Mouse (Mus musculus): ENCODE results near the gene Vps52. TPM values are rescaled to one million over a fixed set of nuclear protein-coding genes. Genes with fewer than 3 reads are reported as not detected.

Vps52 gene
- polyA plus RNA-seq, 1 experiment from 2014 or later: 27.7 TPM

DNA sequence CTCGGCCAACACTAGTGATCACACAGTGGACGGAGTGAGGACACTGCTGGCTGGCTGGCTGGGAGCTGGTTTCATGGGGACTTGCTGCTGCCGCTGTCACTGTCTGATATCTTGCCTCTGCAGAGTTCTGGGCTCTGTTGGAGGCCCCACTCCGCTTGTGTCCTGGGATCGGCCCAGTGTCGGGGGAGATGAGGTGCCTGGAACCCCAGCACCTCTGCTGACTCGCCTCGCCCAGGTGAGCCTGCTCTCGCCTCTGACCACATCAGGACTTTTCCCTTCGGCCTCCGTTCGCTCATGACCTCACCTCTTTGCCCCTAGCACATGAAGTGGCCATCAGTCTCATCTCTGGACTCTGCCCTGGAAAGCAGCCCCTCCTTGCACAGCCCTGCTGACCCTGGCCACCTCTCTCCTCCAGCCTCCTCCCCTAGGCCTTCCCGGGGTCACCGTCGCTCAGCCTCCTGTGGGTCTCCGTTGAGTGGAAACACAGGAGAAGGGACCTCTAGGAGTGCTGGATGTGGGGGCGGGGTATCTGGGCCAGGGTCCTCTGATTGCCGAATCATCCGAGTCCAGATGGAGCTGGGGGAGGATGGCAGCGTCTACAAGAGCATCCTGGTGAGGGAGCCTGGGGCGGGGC is 20.1 kb upstream of the Vps52 start:
- Histone ChIP-seq H3K9me3 (replicated peaks) (no peaks in the 10 kb centered on the region), H3K27ac (no peak overlapping the region), H3K9ac (no peak overlapping the region), H3K27me3 (no peaks in the 10 kb centered on the region), H3K4me3 (replicated peaks) (no peak overlapping the region), H3K4me1 (replicated peaks) (peaks cover 49% of the 10 kb centered on the region), H3K36me3 (peaks cover 60% of the 10 kb centered on the region), H3K4me2 (no peak overlapping the region)
- ATAC-seq (ENCODE audit: low read depth) (no peak), DNase-seq (no peak)
- WGBS (ENCODE audit: insufficient replicate concordance): 82% methylated on average over 21 of the region's 21 CpGs

DNA sequence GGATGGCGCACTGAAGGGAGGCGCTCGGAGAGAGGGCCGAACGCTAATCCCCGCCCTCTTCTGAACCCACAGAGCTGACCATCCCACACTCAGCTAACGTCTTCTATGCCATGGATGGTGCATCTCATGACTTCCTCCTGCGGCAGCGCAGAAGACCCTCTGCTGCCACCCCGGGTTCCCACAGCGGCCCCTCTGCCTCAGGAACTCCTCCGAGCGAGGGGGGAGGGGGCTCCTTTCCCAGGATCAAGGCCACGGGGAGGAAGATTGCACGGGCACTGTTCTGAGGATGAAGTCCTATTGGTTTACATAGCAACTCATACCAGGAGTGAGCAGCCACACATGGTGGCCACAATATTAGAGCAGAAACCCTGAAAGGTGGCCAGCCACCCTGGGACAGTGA is 18.6 kb upstream of the Vps52 start:
- Histone ChIP-seq H3K9ac (no peak overlapping the region), H3K36me3 (peaks cover 61% of the 10 kb centered on the region), H3K4me1 (replicated peaks) (peaks cover 46% of the 10 kb centered on the region), H3K27me3 (no peaks in the 10 kb centered on the region), H3K9me3 (replicated peaks) (no peaks in the 10 kb centered on the region), H3K4me2 (no peak overlapping the region), H3K4me3 (replicated peaks) (no peak overlapping the region), H3K27ac (no peak overlapping the region)
- ATAC-seq (ENCODE audit: low read depth) (no peak), DNase-seq (no peak)
- 85% methylated on average over 15 of the region's 15 CpGs for WGBS (ENCODE audit: insufficient replicate concordance)

DNA sequence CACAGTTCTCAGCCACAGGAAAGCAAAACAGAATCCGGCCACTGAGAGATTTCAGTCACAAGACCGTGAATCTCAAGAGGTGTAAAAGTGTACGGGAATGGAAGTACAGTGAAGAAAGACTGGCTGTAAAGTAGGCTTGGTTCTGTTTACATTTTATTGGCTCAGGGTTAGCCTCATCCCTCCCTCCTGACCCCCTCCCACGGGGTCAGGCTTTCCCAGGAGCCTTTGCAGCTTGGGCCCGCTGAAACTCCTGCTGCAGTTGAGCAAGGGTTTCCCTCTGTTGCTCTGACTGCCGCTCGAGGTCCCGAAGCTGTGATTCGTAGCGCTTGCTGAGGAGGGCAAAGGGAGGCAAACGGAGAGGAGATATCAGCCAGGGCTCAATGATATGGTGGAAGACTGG is 16.8 kb upstream of the Vps52 start:
- peaks cover 61% of the 10 kb centered on the region for H3K36me3 ChIP-seq
- H3K4me1 ChIP-seq (replicated peaks): peaks cover 38% of the 10 kb centered on the region
- H3K27me3 ChIP-seq: no peaks in the 10 kb centered on the region
- whole genome bisulfite sequencing (ENCODE audit: insufficient replicate concordance): 67% methylated on average over 11 of the region's 11 CpGs
- H3K4me2 ChIP-seq: peak overlapping the region; percentile 84
- peak overlapping the region; percentile 79 for H3K4me3 ChIP-seq (replicated peaks)
- H3K9ac ChIP-seq: peak overlapping the region; percentile 86
- ATAC-seq (ENCODE audit: low read depth) (no peak), DNase-seq (no peak)
- H3K9me3 ChIP-seq (replicated peaks): no peaks in the 10 kb centered on the region
- H3K27ac ChIP-seq: peak overlapping the region; percentile 70; the same call in 1 of the 2 replicates

DNA sequence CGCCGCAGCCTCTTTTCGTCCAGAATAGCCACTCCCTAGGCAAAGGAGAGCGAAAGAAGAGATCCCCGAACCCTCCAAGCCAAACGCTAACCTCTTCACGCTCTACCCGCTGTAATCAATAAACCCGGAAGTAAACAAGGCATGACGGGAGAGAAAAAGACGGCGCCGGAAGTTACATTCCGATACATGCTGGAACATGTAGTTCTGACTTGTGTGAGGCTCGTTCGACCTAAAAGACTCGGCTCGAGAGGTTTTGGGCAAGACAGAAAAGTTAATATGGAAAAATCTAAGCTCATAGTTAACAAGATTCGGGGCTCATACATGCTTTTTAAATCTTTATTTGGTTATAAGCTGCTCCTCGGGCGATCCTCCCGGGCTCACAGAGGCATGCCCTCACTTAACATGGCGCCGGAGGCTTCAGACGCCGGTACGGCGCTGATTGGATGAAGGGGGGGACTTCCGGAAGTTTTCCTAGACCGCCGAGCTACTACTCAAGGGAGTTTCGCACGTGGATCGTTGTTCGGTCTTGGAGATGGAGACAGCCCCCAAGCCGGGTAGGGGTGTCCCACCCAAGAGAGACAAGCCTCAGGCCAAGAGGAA is 15.3 kb upstream of the Vps52 start, which contains the start of the genes Pfdn6 and Wdr46:
Gene Pfdn6 (minus strand): TSS at position 138 of the 600 bp plus-strand sequence.
Gene Wdr46 (plus strand): TSS at position 455 of the 600 bp plus-strand sequence.
- peaks cover 36% of the 10 kb centered on the region for H3K4me1 ChIP-seq (replicated peaks)
- under 1% methylated on average over 36 of the region's 36 CpGs for WGBS (ENCODE audit: insufficient replicate concordance)
- H3K9ac ChIP-seq: peak within 1 kb of the TSS; percentile 86
- peaks cover 66% of the 10 kb centered on the region for H3K36me3 ChIP-seq
- H3K27me3 ChIP-seq: no peaks in the 10 kb centered on the region
- H3K9me3 ChIP-seq (replicated peaks): no peaks in the 10 kb centered on the region
- H3K4me3 ChIP-seq (replicated peaks): peak within 1 kb of the TSS; percentile 79
- ATAC-seq (ENCODE audit: low read depth) (peak; percentile 87), DNase-seq (peak; percentile 85)
- peak within 1 kb of the TSS; percentile 84 for H3K4me2 ChIP-seq
- peak within 1 kb of the TSS; percentile 70 for H3K27ac ChIP-seq

DNA sequence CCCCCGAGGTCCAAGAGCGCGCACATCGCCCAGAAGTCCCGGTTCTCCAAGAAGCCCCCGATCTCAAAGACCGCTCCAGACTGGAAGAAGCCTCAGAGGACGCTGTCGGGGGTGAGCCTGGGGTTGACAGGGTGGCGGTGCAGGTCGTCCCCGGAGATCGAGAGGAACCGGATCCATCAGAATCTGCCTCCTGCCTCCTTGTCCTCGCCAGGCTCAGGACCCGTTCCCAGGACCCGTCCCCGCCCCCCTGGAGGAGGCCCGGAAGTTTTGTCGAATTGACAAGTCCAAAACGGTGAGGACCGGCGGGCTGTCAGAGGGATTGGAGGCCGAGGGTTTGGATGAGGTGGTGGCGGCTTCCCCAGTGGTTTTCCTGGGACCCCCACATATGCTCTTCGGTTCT is 14.6 kb upstream of the Vps52 start:
- under 1% methylated on average over 26 of the region's 26 CpGs for WGBS (ENCODE audit: insufficient replicate concordance)
- H3K4me2 ChIP-seq: peak overlapping the region; percentile 84
- DNase-seq: no peak
- H3K27ac ChIP-seq: peak overlapping the region; percentile 16; the same call in 1 of the 2 replicates
- H3K9ac ChIP-seq: peak overlapping the region; percentile 86
- H3K4me1 ChIP-seq (replicated peaks): peaks cover 31% of the 10 kb centered on the region
- H3K9me3 ChIP-seq (replicated peaks): no peaks in the 10 kb centered on the region
- no peaks in the 10 kb centered on the region for H3K27me3 ChIP-seq
- peak overlapping the region; percentile 79 for H3K4me3 ChIP-seq (replicated peaks)
- H3K36me3 ChIP-seq: peaks cover 67% of the 10 kb centered on the region
- peak; percentile 14; the same call in 1 of the 2 replicates for ATAC-seq (ENCODE audit: low read depth)

DNA sequence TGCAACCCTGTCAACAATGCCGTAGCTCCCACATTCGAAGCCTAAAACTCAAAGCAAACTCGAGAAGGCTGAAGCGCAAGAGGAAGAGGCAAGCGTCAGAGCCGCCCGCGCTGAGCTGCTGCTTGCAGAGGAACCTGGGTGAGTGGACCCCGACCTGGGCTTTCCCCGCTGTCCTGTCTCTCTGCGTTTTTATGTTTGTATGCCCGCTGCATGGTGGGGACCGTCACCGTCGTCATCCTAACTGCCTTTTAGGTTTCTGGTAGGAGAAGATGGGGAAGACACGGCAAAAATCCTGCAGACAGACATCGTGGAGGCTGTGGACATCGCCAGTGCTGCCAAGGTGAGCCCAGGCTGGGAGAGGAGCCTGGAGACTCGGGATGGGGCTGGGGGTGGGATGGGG is 14.2 kb upstream of the Vps52 start:
- H3K36me3 ChIP-seq: peaks cover 70% of the 10 kb centered on the region
- no peak for ATAC-seq (ENCODE audit: low read depth)
- H3K4me1 ChIP-seq (replicated peaks): peaks cover 31% of the 10 kb centered on the region
- WGBS (ENCODE audit: insufficient replicate concordance): 38% methylated on average over 19 of the region's 19 CpGs
- 0 out of 2 replicates have a peak overlapping the region, but pooled peaks have one; percentile 16 for H3K27ac ChIP-seq
- H3K4me2 ChIP-seq: peak overlapping the region; percentile 84
- peak overlapping the region; percentile 79 for H3K4me3 ChIP-seq (replicated peaks)
- no peak for DNase-seq
- H3K9me3 ChIP-seq (replicated peaks): no peaks in the 10 kb centered on the region
- peak overlapping the region; percentile 86 for H3K9ac ChIP-seq
- no peaks in the 10 kb centered on the region for H3K27me3 ChIP-seq

DNA sequence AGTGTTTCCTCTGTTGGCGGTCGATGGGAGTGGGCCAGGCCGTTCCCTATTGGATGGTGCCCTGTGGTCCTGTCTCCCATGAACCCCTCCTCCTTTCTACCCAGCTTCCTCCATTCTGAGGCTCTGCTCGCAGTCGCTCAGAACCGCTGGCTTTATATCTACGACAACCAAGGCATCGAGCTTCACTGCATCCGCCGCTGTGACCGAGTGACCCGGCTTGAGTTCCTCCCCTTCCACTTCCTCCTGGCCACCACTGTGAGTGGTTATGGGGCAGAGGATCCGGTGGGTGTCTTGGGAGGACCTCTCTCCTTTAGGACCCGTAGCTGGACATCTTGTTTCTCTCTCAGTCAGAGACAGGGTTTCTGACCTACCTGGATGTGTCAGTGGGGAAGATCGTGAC is 12.2 kb upstream of the Vps52 start:
- ATAC-seq (ENCODE audit: low read depth): no peak
- WGBS (ENCODE audit: insufficient replicate concordance): 87% methylated on average over 15 of the region's 15 CpGs
- Histone ChIP-seq H3K4me2 (no peak overlapping the region), H3K36me3 (peaks cover 67% of the 10 kb centered on the region), H3K4me1 (replicated peaks) (peaks cover 38% of the 10 kb centered on the region), H3K4me3 (replicated peaks) (no peak overlapping the region), H3K9ac (no peak overlapping the region), H3K9me3 (replicated peaks) (no peaks in the 10 kb centered on the region), H3K27me3 (no peaks in the 10 kb centered on the region), H3K27ac (no peak overlapping the region)
- no peak for DNase-seq

DNA sequence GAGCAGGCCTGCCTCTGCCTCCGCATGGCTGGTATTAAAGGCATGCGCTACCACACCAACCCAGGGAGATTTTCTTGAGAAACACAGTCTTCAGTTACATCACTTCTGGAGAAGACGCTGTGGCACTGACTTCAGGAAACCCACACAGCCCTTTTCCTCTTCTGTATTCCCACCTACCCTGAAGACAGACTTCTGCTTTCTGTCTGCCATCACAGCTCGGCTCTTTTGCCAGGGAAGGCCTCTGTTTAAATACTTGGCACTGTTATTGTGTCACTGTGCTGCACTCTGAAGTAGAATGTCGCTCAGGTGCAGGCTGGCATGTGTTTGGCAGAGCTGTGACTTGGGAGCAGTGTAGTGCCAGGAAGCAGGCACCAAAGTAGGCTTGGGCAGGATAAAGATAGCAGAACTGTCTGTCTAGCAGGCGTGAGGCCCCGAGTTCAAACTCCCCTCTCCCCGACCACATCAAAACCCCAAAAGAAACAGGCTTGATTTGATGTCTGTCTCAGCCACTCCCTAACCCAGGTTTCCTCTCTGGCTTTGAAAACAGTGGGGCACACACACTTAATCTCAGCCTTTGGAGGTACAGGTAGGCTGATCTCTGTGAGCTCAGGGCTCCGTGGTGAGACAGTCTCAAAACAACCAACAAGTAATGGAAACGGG is 8.1 kb upstream of the Vps52 start:
- H3K9ac ChIP-seq: no peak overlapping the region
- H3K27ac ChIP-seq: peak overlapping the region; percentile 11; the same call in 1 of the 2 replicates
- no peaks in the 10 kb centered on the region for H3K27me3 ChIP-seq
- DNase-seq: no peak
- no peak for ATAC-seq (ENCODE audit: low read depth)
- H3K4me1 ChIP-seq (replicated peaks): peaks cover 50% of the 10 kb centered on the region
- peaks cover 84% of the 10 kb centered on the region for H3K36me3 ChIP-seq
- no peaks in the 10 kb centered on the region for H3K9me3 ChIP-seq (replicated peaks)
- 63% methylated on average over 10 of the region's 10 CpGs for WGBS (ENCODE audit: insufficient replicate concordance)
- no peak overlapping the region for H3K4me3 ChIP-seq (replicated peaks)
- H3K4me2 ChIP-seq: no peak overlapping the region

DNA sequence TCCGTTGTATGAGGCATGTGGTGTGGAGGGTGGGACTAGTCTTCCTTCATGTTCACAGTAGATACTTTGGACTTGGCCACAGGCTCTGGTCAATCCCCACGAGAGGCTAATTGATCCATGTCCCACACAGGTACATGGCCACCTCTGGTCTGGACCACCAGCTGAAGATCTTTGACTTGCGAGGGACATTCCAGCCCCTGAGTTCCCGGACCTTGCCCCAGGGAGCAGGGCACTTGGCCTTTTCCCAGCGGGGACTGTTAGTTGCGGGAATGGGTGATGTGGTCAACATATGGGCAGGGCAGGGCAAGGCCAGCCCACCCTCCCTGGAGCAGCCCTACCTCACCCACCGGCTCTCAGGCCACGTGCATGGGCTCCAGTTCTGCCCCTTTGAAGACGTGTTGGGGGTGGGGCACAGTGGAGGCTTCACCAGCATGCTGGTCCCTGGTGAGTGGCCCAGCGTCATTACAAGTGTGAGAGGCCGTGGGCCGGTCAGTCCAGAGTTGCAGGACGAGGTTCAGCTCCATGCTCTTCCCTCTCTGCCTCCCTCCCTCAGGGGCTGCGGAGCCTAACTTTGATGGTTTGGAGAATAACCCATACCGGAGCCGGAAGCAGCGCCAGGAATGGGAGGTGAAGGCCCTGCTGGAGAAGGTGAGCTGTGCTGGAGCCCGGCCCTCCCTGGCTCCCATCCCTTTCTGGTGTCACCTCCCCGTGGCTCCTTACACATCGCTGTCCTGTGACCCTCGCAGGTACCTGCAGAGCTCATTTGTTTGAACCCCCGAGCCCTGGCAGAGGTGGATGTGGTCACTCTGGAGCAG is 7.3 kb upstream of the Vps52 start:
- H3K27me3 ChIP-seq: no peaks in the 10 kb centered on the region
- 83% methylated on average over 22 of the region's 22 CpGs for WGBS (ENCODE audit: insufficient replicate concordance)
- no peak for ATAC-seq (ENCODE audit: low read depth)
- no peak for DNase-seq
- no peak overlapping the region for H3K4me2 ChIP-seq
- peaks cover 57% of the 10 kb centered on the region for H3K4me1 ChIP-seq (replicated peaks)
- no peak overlapping the region for H3K4me3 ChIP-seq (replicated peaks)
- peaks cover 84% of the 10 kb centered on the region for H3K36me3 ChIP-seq
- no peak overlapping the region for H3K9ac ChIP-seq
- H3K9me3 ChIP-seq (replicated peaks): no peaks in the 10 kb centered on the region
- H3K27ac ChIP-seq: 0 out of 2 replicates have a peak overlapping the region, but pooled peaks have one; percentile 11

DNA sequence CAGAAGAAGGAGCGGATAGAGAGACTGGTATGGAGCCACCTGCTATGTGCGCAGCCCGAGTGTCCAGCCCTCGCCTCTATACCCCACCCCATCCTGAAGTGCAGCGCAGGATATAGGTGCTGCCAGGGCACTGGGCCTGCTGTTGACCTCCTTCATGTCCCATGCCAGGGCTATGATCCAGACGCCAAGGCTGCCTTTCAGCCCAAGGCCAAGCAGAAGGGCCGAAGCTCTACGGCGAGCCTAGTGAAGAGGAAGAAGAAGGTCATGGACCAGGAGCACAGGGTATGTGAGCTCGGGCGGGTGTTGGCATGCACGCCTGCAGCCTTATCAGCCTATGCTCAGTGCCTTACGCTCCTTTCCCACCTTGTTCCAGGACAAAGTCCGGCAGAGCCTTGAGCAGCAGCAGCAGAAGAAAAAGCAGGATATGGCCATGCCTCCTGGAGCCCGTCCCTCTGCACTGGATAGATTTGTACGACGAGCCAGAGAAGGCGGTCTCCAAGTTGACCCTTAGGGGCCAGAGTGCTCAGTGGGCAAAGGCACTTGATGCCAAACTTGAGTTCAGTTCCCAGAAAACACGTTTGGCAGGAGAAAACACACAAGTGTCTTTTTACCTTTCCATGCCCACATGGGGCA is 6.6 kb upstream of the Vps52 start:
- peaks cover 84% of the 10 kb centered on the region for H3K36me3 ChIP-seq
- WGBS (ENCODE audit: insufficient replicate concordance): 81% methylated on average over 19 of the region's 19 CpGs
- DNase-seq (no peak), ATAC-seq (ENCODE audit: low read depth) (no peak)
- H3K4me3 ChIP-seq (replicated peaks): no peak overlapping the region
- H3K27me3 ChIP-seq: no peaks in the 10 kb centered on the region
- no peak overlapping the region for H3K4me2 ChIP-seq
- H3K9me3 ChIP-seq (replicated peaks): no peaks in the 10 kb centered on the region
- H3K27ac ChIP-seq: no peak overlapping the region
- H3K4me1 ChIP-seq (replicated peaks): peaks cover 65% of the 10 kb centered on the region
- H3K9ac ChIP-seq: 0 out of 2 replicates have a peak overlapping the region, but pooled peaks have one; percentile 9
